Mouse (Mus musculus) forebrain, embryonic 14.5 days (tissue): ENCODE measurements at regions not wholly inside any gene's neighbourhood (a gene's known extent, or its start where the extent isn't known, plus 50 kb on each side); places are given as distances from the start of the nearest gene placed in this dataset.

Source experiments
- ATAC-seq: fragments of 200-750 bp; cut with Nextera tagmentation; 2 replicates; pipeline ENCODE4 v1.8.0; 2017; ENCODE audit warnings: mild to moderate bottlenecking, moderate library complexity
- DNase-seq: peaks from one replicate; pipeline ENCODE4 v3.0.0-alpha.2; 2015; ENCODE audit warnings: low spot score
- H3K27ac ChIP-seq: fragments of 300-500 bp; sonication (generic); 2 replicates; pipeline ENCODE4 v1.5.1; 2014; ENCODE audit warnings: low read depth, mild to moderate bottlenecking, control low read depth, low read length, moderate library complexity
- H3K27me3 ChIP-seq: fragments of 300-500 bp; sonication (generic); replicated peaks from 2 replicates; pipeline ENCODE4 v1.6.1; 2014; ENCODE audit warnings: low read length, control low read depth, mixed read lengths; ENCODE audit not compliant: control insufficient read depth, insufficient read depth
- H3K36me3 ChIP-seq: fragments of 300-500 bp; sonication (generic); 2 replicates; pipeline ENCODE4 v1.6.1; 2014; ENCODE audit warnings: low read length, control low read depth; ENCODE audit not compliant: control insufficient read depth, insufficient read depth
- H3K4me1 ChIP-seq: fragments of 300-500 bp; sonication (generic); 2 replicates; pipeline ENCODE4 v1.6.1; 2014; ENCODE audit warnings: antibody characterized with exemption, low read length, control low read depth; ENCODE audit not compliant: control insufficient read depth, insufficient read depth
- H3K4me2 ChIP-seq: fragments of 300-500 bp; sonication (generic); 2 replicates; pipeline ENCODE4 v1.6.1; 2014; ENCODE audit warnings: mild to moderate bottlenecking, control low read depth, low read length
- H3K4me3 ChIP-seq: fragments of 300-500 bp; sonication (generic); 2 replicates; pipeline ENCODE4 v1.5.1; 2014; ENCODE audit warnings: low read depth, low read length, control low read depth
- H3K9ac ChIP-seq: fragments of 300-500 bp; sonication (generic); 2 replicates; pipeline ENCODE4 v1.6.1; 2014; ENCODE audit warnings: mild to moderate bottlenecking, low read length, control low read depth, moderate library complexity
- H3K9me3 ChIP-seq: fragments of 300-500 bp; sonication (generic); replicated peaks from 2 replicates; pipeline ENCODE4 v1.6.1; 2016; ENCODE audit warnings: low read length, control low read depth, mixed read lengths; ENCODE audit not compliant: control insufficient read depth
- WGBS: fragments of 180-500 bp; shearing (Covaris S2); extraction: QIAGEN DNeasy Blood & Tissue Kit; methylation state at CpG from one replicate; pipeline ENCODE4 v1.1.7; 2014; 5-methylcytosine and 5-hydroxymethylcytosine counted together

GRCm38 (mm10) chr8:115626396-115627136 lies 81.0 kb downstream of the Maf start:
- H3K9me3 ChIP-seq: no peaks in the 10 kb centered on the region

GRCm38 (mm10) chr8:115625072-115625471 lies 82.5 kb downstream of the Maf start:
- Histone ChIP-seq H3K9ac (no peak overlapping the region), H3K4me1 (no peaks in the 10 kb centered on the region), H3K4me2 (no peak overlapping the region), H3K27ac (no peak overlapping the region), H3K27me3 (no peaks in the 10 kb centered on the region), H3K36me3 (no peaks in the 10 kb centered on the region), H3K9me3 (no peaks in the 10 kb centered on the region), H3K4me3 (no peak overlapping the region)
- 77% methylated on average over 1 of the region's 1 CpGs for WGBS
- DNase-seq (no peak), ATAC-seq (no peak)

More at GRCm38 (mm10) chr8:115626396-115627136, 81.0 kb downstream of the Maf start:
- Histone ChIP-seq H3K4me2 (no peak overlapping the region), H3K4me1 (no peaks in the 10 kb centered on the region), H3K4me3 (no peak overlapping the region), H3K9ac (no peak overlapping the region), H3K36me3 (no peaks in the 10 kb centered on the region), H3K27me3 (no peaks in the 10 kb centered on the region), H3K27ac (no peak overlapping the region)
- ATAC-seq (no peak), DNase-seq (no peak)
- WGBS: 90% methylated on average over 7 of the region's 7 CpGs

- Histone ChIP-seq H3K27ac (no peak overlapping the region), H3K4me2 (no peak overlapping the region), H3K9ac (no peak overlapping the region), H3K4me3 (no peak overlapping the region), H3K9me3 (no peaks in the 10 kb centered on the region), H3K36me3 (no peaks in the 10 kb centered on the region), H3K4me1 (no peaks in the 10 kb centered on the region), H3K27me3 (no peaks in the 10 kb centered on the region)
- no peak for ATAC-seq
- 85% methylated on average over 13 of the region's 13 CpGs for WGBS
- DNase-seq: no peak
Observed at GRCm38 (mm10) chr8:115618049-115618760, 89.4 kb downstream of the Maf start.

GRCm38 (mm10) chr8:115616871-115617605 lies 90.6 kb downstream of the Maf start:
- H3K9me3 ChIP-seq: no peaks in the 10 kb centered on the region
- H3K4me3 ChIP-seq: no peak overlapping the region
- no peaks in the 10 kb centered on the region for H3K27me3 ChIP-seq
- DNase-seq (peak; percentile 16), ATAC-seq (no peak)
- H3K4me2 ChIP-seq: no peak overlapping the region
- H3K9ac ChIP-seq: no peak overlapping the region
- no peaks in the 10 kb centered on the region for H3K36me3 ChIP-seq
- 87% methylated on average over 9 of the region's 9 CpGs for WGBS
- H3K4me1 ChIP-seq: no peaks in the 10 kb centered on the region
- H3K27ac ChIP-seq: no peak overlapping the region

- H3K27ac ChIP-seq: no peak overlapping the region
- H3K27me3 ChIP-seq: no peaks in the 10 kb centered on the region
- no peak overlapping the region for H3K9ac ChIP-seq
- no peak overlapping the region for H3K4me3 ChIP-seq
- H3K4me1 ChIP-seq: no peaks in the 10 kb centered on the region
- H3K9me3 ChIP-seq: no peaks in the 10 kb centered on the region
- ATAC-seq (no peak), DNase-seq (no peak)
- no peaks in the 10 kb centered on the region for H3K36me3 ChIP-seq
- H3K4me2 ChIP-seq: no peak overlapping the region
- 85% methylated on average over 5 of the region's 5 CpGs for WGBS
Observed at GRCm38 (mm10) chr8:115613946-115614584, 93.5 kb downstream of the Maf start.

GRCm38 (mm10) chr8:115612119-115612518 lies 95.5 kb downstream of the Maf start:
- no peak overlapping the region for H3K4me2 ChIP-seq
- ATAC-seq (no peak), DNase-seq (no peak)
- H3K27me3 ChIP-seq: no peaks in the 10 kb centered on the region
- no peak overlapping the region for H3K4me3 ChIP-seq
- WGBS: 81% methylated on average over 3 of the region's 3 CpGs
- no peaks in the 10 kb centered on the region for H3K4me1 ChIP-seq
- no peak overlapping the region for H3K27ac ChIP-seq
- no peaks in the 10 kb centered on the region for H3K36me3 ChIP-seq
- no peaks in the 10 kb centered on the region for H3K9me3 ChIP-seq
- H3K9ac ChIP-seq: no peak overlapping the region

- Histone ChIP-seq H3K36me3 (no peaks in the 10 kb centered on the region), H3K27me3 (no peaks in the 10 kb centered on the region), H3K9me3 (no peaks in the 10 kb centered on the region), H3K4me3 (no peak overlapping the region), H3K9ac (no peak overlapping the region), H3K4me1 (no peaks in the 10 kb centered on the region), H3K27ac (no peak overlapping the region), H3K4me2 (no peak overlapping the region)
- 90% methylated on average over 6 of the region's 6 CpGs for WGBS
- ATAC-seq: no peak
- no peak for DNase-seq
Observed at GRCm38 (mm10) chr8:115599771-115600170, 107.8 kb downstream of the Maf start.

GRCm38 (mm10) chr8:115597226-115597953 lies 110.2 kb downstream of the Maf start:
- H3K4me1 ChIP-seq: no peaks in the 10 kb centered on the region
- no peak overlapping the region for H3K4me3 ChIP-seq
- no peaks in the 10 kb centered on the region for H3K27me3 ChIP-seq
- WGBS: 48% methylated on average over 10 of the region's 10 CpGs
- ATAC-seq: no peak
- DNase-seq: peak; percentile 58
- H3K9me3 ChIP-seq: no peaks in the 10 kb centered on the region
- no peaks in the 10 kb centered on the region for H3K36me3 ChIP-seq
- H3K9ac ChIP-seq: no peak overlapping the region
- H3K27ac ChIP-seq: no peak overlapping the region
- no peak overlapping the region for H3K4me2 ChIP-seq
